Mouse (Mus musculus) lung, embryonic 15.5 days (tissue): ENCODE results near the gene Mrps14. TPM values are rescaled to one million over a fixed set of nuclear protein-coding genes. Genes with fewer than 3 reads are reported as not detected.
A peak's percentile ranks its signal among the peaks of the same experiment; 100 is the strongest.

ENCODE experiments used
- ATAC-seq: fragments of 200-750 bp; cut with Nextera tagmentation; 2 replicates; pipeline ENCODE4 v1.8.0; 2017; ENCODE audit warnings: moderate number of reproducible peaks, borderline replicate concordance; ENCODE audit not compliant: low FRiP score, low TSS enrichment; ENCODE audit errors: extremely low read depth
- H3K27ac ChIP-seq: fragments of 300-500 bp; sonication (generic); 2 replicates; pipeline ENCODE4 v1.5.1; 2015; ENCODE audit warnings: moderate library complexity, mild to moderate bottlenecking, inconsistent platforms
- H3K27me3 ChIP-seq: fragments of 300-500 bp; sonication (generic); 2 replicates; pipeline ENCODE4 v1.6.1; 2015; ENCODE audit warnings: inconsistent platforms
- H3K36me3 ChIP-seq: fragments of 300-500 bp; sonication (generic); 2 replicates; pipeline ENCODE4 v1.6.1; 2015; ENCODE audit warnings: inconsistent platforms
- H3K4me1 ChIP-seq: fragments of 300-500 bp; sonication (generic); 2 replicates; pipeline ENCODE4 v1.6.1; 2015; ENCODE audit warnings: inconsistent platforms
- H3K4me2 ChIP-seq: fragments of 300-500 bp; sonication (generic); 2 replicates; pipeline ENCODE4 v1.6.1; 2015; ENCODE audit warnings: inconsistent platforms, mild to moderate bottlenecking, moderate library complexity
- H3K4me3 ChIP-seq: fragments of 300-500 bp; sonication (generic); 2 replicates; pipeline ENCODE4 v1.5.1; 2015; ENCODE audit warnings: mild to moderate bottlenecking, inconsistent platforms
- H3K9ac ChIP-seq: fragments of 300-500 bp; sonication (generic); 2 replicates; pipeline ENCODE4 v1.6.1; 2015; ENCODE audit warnings: inconsistent platforms
- H3K9me3 ChIP-seq: fragments of 300-500 bp; sonication (generic); 2 replicates; pipeline ENCODE4 v1.6.1; 2016; ENCODE audit warnings: inconsistent platforms
- WGBS: fragments of 180-500 bp; shearing (Covaris S2); methylation state at CpG from one replicate; pipeline ENCODE4 v1.1.7; 2015; 5-methylcytosine and 5-hydroxymethylcytosine counted together
- polyA plus RNA-seq: library from polyadenylated mRNA; unstranded; fragments of >200 nt; fragmentation: Nextera tagmentation; extraction: Ambion mirVana; gene quantifications from 2 replicates; pipeline ENCODE4 v1.2.1, GENCODE M21; 2015

Mrps14 gene
- polyA plus RNA-seq, 1 experiment from 2014 or later, result 258 TPM

DNA sequence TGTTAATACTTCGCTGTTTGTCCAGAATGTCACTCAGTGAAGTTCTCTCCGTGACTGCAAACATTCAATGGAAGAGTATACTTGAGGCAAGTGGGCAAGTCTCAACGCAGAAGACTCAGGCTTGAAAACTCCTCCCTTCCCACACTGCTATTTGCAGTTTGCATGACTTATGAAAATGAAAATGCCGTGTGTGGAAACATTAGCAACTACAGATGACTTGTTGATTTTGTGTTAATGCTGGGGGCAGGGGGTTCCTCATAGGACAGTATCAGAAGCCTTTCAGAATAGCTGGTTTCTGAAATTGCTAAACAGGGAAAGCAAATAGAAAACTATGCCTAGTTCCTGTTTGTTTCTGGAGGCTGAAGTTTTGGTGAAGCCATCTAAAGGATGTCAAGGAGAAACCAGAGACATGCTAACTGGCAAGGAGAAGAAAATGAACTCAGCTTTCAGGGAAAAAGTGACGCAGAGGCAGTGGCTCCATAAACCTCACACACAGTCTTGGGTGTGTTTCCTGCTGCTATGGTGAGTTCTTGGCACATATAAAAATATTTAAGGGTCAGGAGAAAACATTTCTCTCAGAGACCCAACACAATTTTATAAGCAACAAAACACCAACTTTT is 56.5 kb downstream of the Mrps14 start:
- Histone ChIP-seq H3K4me3 (no peak overlapping the region), H3K9me3 (no peaks in the 10 kb centered on the region), H3K9ac (no peak overlapping the region), H3K36me3 (no peaks in the 10 kb centered on the region), H3K27ac (peak overlapping the region; percentile 5; the same call in 1 of the 2 replicates), H3K27me3 (no peaks in the 10 kb centered on the region), H3K4me2 (0 out of 2 replicates have a peak overlapping the region, but pooled peaks have one; percentile 3), H3K4me1 (no peaks in the 10 kb centered on the region)
- 53% methylated on average over 5 of the region's 5 CpGs for WGBS
- ATAC-seq, result no peak

Other genes with a start within 250 kb of the Mrps14 start
- gene 4930523C07Rik, start 150.8 kb upstream of the Mrps14 start, polyA plus RNA-seq, result 26.5 and 32.5 TPM in 2 replicates
- gene Tnn, start 41.6 kb upstream of the Mrps14 start, polyA plus RNA-seq, result 0.67 and 0.68 TPM in 2 replicates
- 214 and 217 TPM in 2 replicates for gene Cacybp, start 17.7 kb downstream of the Mrps14 start, polyA plus RNA-seq